Mouse (Mus musculus): Measurements from ENCODE around the gene Siva1.

Siva1 gene

DNA sequence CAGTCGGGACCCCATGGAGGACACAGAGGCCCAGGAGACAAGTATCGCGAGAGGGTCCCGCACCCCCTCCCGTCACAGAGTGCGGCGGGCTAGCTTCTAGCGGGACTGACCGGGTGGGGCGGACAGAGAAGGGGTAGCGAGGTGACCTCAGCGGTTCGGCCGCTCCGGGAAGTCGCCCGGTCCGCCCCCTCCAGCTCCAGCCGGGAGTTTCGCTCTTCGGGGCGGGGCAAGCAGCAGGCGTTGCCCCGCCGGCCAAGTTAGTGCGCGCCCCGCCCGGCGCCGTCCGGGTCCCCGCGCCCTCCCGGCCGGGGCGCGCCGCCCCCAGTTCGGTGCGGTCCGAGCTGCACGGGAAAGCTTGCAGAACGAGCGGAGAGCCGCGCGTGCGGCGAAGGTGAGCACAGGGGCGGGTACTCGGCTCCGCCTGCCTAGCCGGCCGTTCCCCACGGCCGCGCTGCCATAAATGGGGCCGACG lies 34.1 kb downstream of the Siva1 start, which contains the start of gene Zbtb42:
Gene Zbtb42, plus strand, starts transcription at position 274 of the 472 bp plus-strand sequence.
- no peak for DNase-seq (ENCODE audit: low read depth)

GRCm38 (mm10) chr12:112679027-112679996 lies 34.8 kb downstream of the Siva1 start:
- DNase-seq (ENCODE audit: low read depth) = no peak

- no peak for DNase-seq (ENCODE audit: low read depth)
Measured at GRCm38 (mm10) chr12:112683351-112683750, 38.9 kb downstream of the Siva1 start.

DNA sequence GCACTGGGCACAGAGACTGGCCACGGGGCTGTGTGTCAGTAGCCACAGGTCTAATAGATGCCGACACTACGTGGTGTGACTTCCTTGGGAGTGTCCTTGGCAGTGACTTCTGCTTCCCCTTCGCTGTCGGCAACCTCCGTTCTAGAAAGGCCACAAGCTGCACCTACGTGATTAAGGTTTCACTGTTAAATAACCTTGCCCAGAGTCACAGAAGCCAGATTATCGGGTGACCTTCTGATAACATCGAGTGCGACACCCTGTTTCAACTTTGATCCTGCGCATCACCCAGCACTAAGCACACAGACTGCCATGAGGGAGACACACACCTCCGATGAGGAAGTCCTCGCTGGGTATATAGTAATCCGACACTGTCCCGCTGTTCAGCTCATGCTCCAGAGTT lies 44.0 kb downstream of the Siva1 start:
- no peak for DNase-seq (ENCODE audit: low read depth)

DNA sequence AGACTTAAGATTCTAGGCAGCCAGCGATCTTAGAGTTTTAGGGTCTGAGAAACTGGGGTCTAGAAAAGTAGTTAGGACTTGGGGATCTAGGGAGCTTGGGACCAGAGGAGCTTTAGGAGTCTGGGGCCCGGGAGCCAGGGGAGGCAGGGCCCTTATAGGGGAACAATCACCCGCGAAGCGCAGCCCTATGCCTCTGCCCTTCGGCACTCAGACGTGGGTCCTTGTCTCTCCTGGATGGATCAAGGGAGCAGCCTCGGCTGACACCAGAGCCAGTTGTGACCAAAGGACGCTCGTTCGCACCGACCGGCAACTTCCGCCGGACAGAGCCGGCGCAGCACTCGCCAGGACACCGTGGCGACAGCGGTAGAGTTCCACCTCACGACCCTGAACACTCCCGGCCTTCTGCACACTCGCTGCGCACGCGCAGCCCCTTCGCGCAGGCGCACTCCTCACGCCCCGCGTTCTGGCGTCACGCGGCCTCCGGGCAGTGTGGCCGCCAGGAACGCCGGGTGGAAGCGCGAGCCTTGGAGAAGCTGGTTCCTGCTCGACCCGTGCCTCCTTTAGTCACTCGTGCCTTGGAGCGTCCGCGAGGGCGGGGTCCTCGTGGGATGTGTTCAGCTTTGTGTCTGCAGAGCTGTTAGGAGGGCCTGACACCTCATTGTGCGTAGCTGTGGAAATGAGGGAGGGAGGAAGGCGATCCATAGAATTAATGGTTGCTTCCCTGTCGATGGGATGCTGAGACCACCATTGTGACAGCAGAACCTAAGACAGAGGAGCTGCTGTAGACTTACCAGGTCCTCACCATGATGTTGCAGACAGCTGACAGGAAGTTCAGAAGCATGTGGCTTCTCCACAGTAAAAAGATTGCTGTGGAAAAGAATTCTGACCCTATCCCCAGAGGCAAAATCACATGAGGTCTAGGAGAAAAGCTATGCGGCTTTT lies 49.0 kb downstream of the Siva1 start:
- DNase-seq (ENCODE audit: low read depth) = peak; percentile 78

DNA sequence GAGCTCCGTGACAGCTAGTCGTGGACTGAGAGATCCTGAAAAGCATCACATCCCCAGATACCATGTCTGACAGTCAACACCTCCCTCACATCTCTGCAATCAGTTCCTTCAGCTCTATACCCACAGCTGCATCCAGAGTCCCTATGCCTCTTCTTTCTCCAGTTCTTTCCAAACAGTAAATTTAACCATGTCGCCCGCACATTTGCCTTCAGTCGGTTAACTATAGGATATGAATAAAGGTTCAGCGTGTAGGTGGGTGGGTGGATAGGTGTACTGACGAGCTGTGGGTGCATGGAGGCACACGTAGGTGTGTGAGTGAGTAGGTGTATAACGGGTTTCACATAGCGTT lies 49.6 kb downstream of the Siva1 start:
- no peak for DNase-seq (ENCODE audit: low read depth)

- no peak for DNase-seq (ENCODE audit: low read depth)
Measured at GRCm38 (mm10) chr12:112696806-112697425, 52.4 kb downstream of the Siva1 start.
